Mouse (Mus musculus): ENCODE results near the gene Usp43. TPM values are rescaled to one million over a fixed set of nuclear protein-coding genes. Genes with fewer than 3 reads are reported as not detected.

Usp43 gene
- polyA plus RNA-seq, 1 experiment, result not detected

- no peaks in the 10 kb centered on the region for H3K4me1 ChIP-seq (ENCODE audit: control insufficient read depth, insufficient read depth, low read length)
- WGBS, result 60% methylated on average over 5 of the region's 5 CpGs
- no peak overlapping the region for H3K27ac ChIP-seq (ENCODE audit: control insufficient read depth, insufficient read depth, low read depth, low read length, poor library complexity)
- TF ChIP-seq POLR2A (IDR thresholded peaks at IDR 0.05; ENCODE audit: borderline replicate concordance, control insufficient read depth, low read depth, low read length) (no peak), CTCF (IDR thresholded peaks at IDR 0.05; ENCODE audit: control insufficient read depth, insufficient read depth, low read length) (no peak)
- no peak overlapping the region for H3K4me3 ChIP-seq (replicated peaks; ENCODE audit: control insufficient read depth, low read depth, low read length)
Observed at GRCm38 (mm10) chr11:67851770-67852169, 70.2 kb downstream of the Usp43 start.

- TF ChIP-seq CTCF (IDR thresholded peaks at IDR 0.05; ENCODE audit: control insufficient read depth, insufficient read depth, low read length) (no peak), POLR2A (IDR thresholded peaks at IDR 0.05; ENCODE audit: borderline replicate concordance, control insufficient read depth, low read depth, low read length) (no peak)
- H3K4me1 ChIP-seq (ENCODE audit: control insufficient read depth, insufficient read depth, low read length), result no peaks in the 10 kb centered on the region
- H3K4me3 ChIP-seq (replicated peaks; ENCODE audit: control insufficient read depth, low read depth, low read length), result no peak overlapping the region
- WGBS, result 80% methylated on average over 4 of the region's 4 CpGs
- no peak overlapping the region for H3K27ac ChIP-seq (ENCODE audit: control insufficient read depth, insufficient read depth, low read depth, low read length, poor library complexity)
Observed at GRCm38 (mm10) chr11:67845193-67845592, 76.8 kb downstream of the Usp43 start.

GRCm38 (mm10) chr11:67839810-67840209, 82.1 kb downstream of the Usp43 start:
- H3K4me3 ChIP-seq (replicated peaks; ENCODE audit: control insufficient read depth, low read depth, low read length), result no peak overlapping the region
- WGBS, result 23% methylated on average over 1 of the region's 1 CpGs
- no peaks in the 10 kb centered on the region for H3K4me1 ChIP-seq (ENCODE audit: control insufficient read depth, insufficient read depth, low read length)
- TF ChIP-seq CTCF (IDR thresholded peaks at IDR 0.05; ENCODE audit: control insufficient read depth, insufficient read depth, low read length), result no peak
- no peak overlapping the region for H3K27ac ChIP-seq (ENCODE audit: control insufficient read depth, insufficient read depth, low read depth, low read length, poor library complexity)

- Histone ChIP-seq H3K27ac (ENCODE audit: control insufficient read depth, insufficient read depth, low read depth, low read length, poor library complexity) (no peak overlapping the region), H3K4me1 (ENCODE audit: control insufficient read depth, insufficient read depth, low read length) (no peaks in the 10 kb centered on the region), H3K4me3 (replicated peaks; ENCODE audit: control insufficient read depth, low read depth, low read length) (no peak overlapping the region)
- 88% methylated on average over 10 of the region's 10 CpGs for WGBS
- TF ChIP-seq CTCF (IDR thresholded peaks at IDR 0.05; ENCODE audit: control insufficient read depth, insufficient read depth, low read length) (no peak), POLR2A (IDR thresholded peaks at IDR 0.05; ENCODE audit: borderline replicate concordance, control insufficient read depth, low read depth, low read length) (no peak)
Observed at GRCm38 (mm10) chr11:67835408-67836078, 86.4 kb downstream of the Usp43 start.

- 71% methylated on average over 5 of the region's 5 CpGs for WGBS
Observed at GRCm38 (mm10) chr11:67831820-67832219, 90.1 kb downstream of the Usp43 start.

GRCm38 (mm10) chr11:67829530-67829929, 92.4 kb downstream of the Usp43 start:
- no peak overlapping the region for H3K27ac ChIP-seq (ENCODE audit: control insufficient read depth, insufficient read depth, low read depth, low read length, poor library complexity)
- 52% methylated on average over 6 of the region's 6 CpGs for WGBS
- no peak for TF ChIP-seq POLR2A (IDR thresholded peaks at IDR 0.05; ENCODE audit: borderline replicate concordance, control insufficient read depth, low read depth, low read length)
- no peak for TF ChIP-seq CTCF (IDR thresholded peaks at IDR 0.05; ENCODE audit: control insufficient read depth, insufficient read depth, low read length)
- no peaks in the 10 kb centered on the region for H3K4me1 ChIP-seq (ENCODE audit: control insufficient read depth, insufficient read depth, low read length)
- no peak overlapping the region for H3K4me3 ChIP-seq (replicated peaks; ENCODE audit: control insufficient read depth, low read depth, low read length)

More at GRCm38 (mm10) chr11:67831820-67832219, 90.1 kb downstream of the Usp43 start:
- H3K4me3 ChIP-seq (replicated peaks; ENCODE audit: control insufficient read depth, low read depth, low read length), result no peak overlapping the region
- H3K27ac ChIP-seq (ENCODE audit: control insufficient read depth, insufficient read depth, low read depth, low read length, poor library complexity), result no peak overlapping the region
- H3K4me1 ChIP-seq (ENCODE audit: control insufficient read depth, insufficient read depth, low read length), result no peaks in the 10 kb centered on the region
- TF ChIP-seq POLR2A (IDR thresholded peaks at IDR 0.05; ENCODE audit: borderline replicate concordance, control insufficient read depth, low read depth, low read length), result no peak
- TF ChIP-seq CTCF (IDR thresholded peaks at IDR 0.05; ENCODE audit: control insufficient read depth, insufficient read depth, low read length), result no peak

- no peak for TF ChIP-seq POLR2A (IDR thresholded peaks at IDR 0.05; ENCODE audit: borderline replicate concordance, control insufficient read depth, low read depth, low read length)
- TF ChIP-seq CTCF (IDR thresholded peaks at IDR 0.05; ENCODE audit: control insufficient read depth, insufficient read depth, low read length), result no peak
- Histone ChIP-seq H3K4me1 (ENCODE audit: control insufficient read depth, insufficient read depth, low read length) (no peaks in the 10 kb centered on the region), H3K27ac (ENCODE audit: control insufficient read depth, insufficient read depth, low read depth, low read length, poor library complexity) (no peak overlapping the region), H3K4me3 (replicated peaks; ENCODE audit: control insufficient read depth, low read depth, low read length) (no peak overlapping the region)
- WGBS, result 27% methylated on average over 12 of the region's 12 CpGs
Observed at GRCm38 (mm10) chr11:67828360-67829059, 93.4 kb downstream of the Usp43 start.

GRCm38 (mm10) chr11:67821560-67821959, 100.4 kb downstream of the Usp43 start:
- Histone ChIP-seq H3K27ac (ENCODE audit: control insufficient read depth, insufficient read depth, low read depth, low read length, poor library complexity) (no peak overlapping the region), H3K4me3 (replicated peaks; ENCODE audit: control insufficient read depth, low read depth, low read length) (no peak overlapping the region)

More at GRCm38 (mm10) chr11:67821560-67821959, 100.4 kb downstream of the Usp43 start:
- H3K4me1 ChIP-seq (ENCODE audit: control insufficient read depth, insufficient read depth, low read length), result no peaks in the 10 kb centered on the region
- 74% methylated on average over 6 of the region's 6 CpGs for WGBS
- no peak for TF ChIP-seq POLR2A (IDR thresholded peaks at IDR 0.05; ENCODE audit: borderline replicate concordance, control insufficient read depth, low read depth, low read length)
- TF ChIP-seq CTCF (IDR thresholded peaks at IDR 0.05; ENCODE audit: control insufficient read depth, insufficient read depth, low read length), result no peak

Data from bone marrow, adult 2 months (tissue).